Mouse (Mus musculus): ENCODE results near the gene Pop5. TPM values are rescaled to one million over a fixed set of nuclear protein-coding genes. Genes with fewer than 3 reads are reported as not detected.

The Pop5 gene
- 126 and 128 TPM in 2 replicates for polyA plus RNA-seq (2015; fragmentation: Nextera tagmentation; extraction: Ambion mirVana)

DNA sequence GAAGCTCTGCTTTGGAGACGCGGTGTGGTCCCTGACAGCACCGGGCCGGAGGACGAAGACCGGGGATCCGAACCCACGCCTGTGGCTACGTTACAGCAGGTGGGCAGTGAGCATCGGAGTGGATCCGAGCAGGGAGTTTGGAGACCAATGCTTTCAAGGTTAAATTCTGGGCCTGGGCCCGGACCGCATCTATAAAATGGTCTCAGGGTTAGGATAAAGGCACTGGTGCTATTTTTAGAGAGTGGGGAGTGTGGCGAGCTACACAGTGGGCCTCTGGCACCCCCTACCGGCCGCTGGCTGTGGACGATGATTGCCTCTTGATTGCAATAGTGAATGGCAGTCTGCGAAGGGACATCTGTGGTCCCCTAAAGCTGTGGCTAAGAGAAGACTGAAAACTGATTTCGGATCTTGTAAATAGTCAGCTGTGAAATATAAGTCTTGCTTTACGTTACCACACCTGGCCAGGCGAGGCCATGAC lies at the start of gene Pop5:
Pop5 (plus strand) TSS at position 51 of the 478 bp plus-strand sequence.
- Histone ChIP-seq H3K4me3 (replicated peaks) (peak within 1 kb of the TSS; percentile 59), H3K4me2 (replicated peaks) (peak within 1 kb of the TSS; percentile 92), H3K9me3 (no peaks in the 10 kb centered on the region), H3K4me1 (replicated peaks) (peaks cover 14% of the 10 kb centered on the region), H3K27me3 (replicated peaks) (no peaks in the 10 kb centered on the region), H3K9ac (peak within 1 kb of the TSS; percentile 64), H3K27ac (no peak within 1 kb of the TSS), H3K36me3 (peaks cover 9% of the 10 kb centered on the region; the same call in 1 of the 2 replicates)
- peak; percentile 71 for ATAC-seq
- 2% methylated on average over 21 of the region's 21 CpGs for WGBS

DNA sequence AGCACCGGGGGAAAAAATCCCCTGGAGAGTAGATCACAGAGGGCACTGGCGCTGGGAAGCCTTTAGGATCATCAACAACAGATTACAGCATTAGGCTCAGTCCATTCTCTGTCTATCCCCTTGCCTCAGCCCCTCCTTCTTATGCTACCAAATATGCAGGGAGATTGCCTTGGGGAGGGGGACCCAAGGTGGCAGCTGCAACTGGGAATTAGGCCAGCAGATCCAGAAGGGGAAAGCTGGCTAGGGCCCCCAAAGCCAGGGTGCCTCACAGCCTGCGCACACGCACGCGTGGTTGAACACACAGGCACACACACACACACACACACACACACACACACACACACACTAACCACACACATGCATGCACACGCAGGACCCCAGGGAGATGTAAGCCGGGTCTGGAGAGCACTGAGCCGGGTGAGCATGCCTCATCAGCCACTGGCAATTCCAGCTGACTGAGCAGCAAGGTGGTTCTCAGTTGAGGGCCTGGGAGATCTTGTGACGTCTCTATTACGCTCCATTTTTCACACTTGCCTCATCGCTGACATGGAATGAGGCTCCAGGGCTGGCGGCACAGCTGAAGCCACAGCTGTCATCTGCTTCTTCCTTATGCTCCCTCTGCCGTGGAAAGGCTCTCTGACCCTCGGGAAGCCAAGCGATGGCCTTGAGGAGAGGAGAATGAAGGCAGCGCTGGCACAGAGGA lies 49.1 kb upstream of the Pop5 start:
- H3K4me1 ChIP-seq (replicated peaks) = peaks cover 30% of the 10 kb centered on the region
- no peak overlapping the region for H3K27ac ChIP-seq
- H3K4me3 ChIP-seq (replicated peaks) = 0 out of 2 replicates have a peak overlapping the region, but pooled peaks have one; percentile 0
- H3K27me3 ChIP-seq (replicated peaks) = peaks cover 30% of the 10 kb centered on the region
- H3K4me2 ChIP-seq (replicated peaks) = peak overlapping the region; percentile 42
- no peaks in the 10 kb centered on the region for H3K9me3 ChIP-seq
- WGBS = 36% methylated on average over 17 of the region's 17 CpGs
- H3K9ac ChIP-seq = no peak overlapping the region
- 0 out of 2 replicates have a peak, but pooled peaks have one; percentile 4 for ATAC-seq
- H3K36me3 ChIP-seq = no peaks in the 10 kb centered on the region

DNA sequence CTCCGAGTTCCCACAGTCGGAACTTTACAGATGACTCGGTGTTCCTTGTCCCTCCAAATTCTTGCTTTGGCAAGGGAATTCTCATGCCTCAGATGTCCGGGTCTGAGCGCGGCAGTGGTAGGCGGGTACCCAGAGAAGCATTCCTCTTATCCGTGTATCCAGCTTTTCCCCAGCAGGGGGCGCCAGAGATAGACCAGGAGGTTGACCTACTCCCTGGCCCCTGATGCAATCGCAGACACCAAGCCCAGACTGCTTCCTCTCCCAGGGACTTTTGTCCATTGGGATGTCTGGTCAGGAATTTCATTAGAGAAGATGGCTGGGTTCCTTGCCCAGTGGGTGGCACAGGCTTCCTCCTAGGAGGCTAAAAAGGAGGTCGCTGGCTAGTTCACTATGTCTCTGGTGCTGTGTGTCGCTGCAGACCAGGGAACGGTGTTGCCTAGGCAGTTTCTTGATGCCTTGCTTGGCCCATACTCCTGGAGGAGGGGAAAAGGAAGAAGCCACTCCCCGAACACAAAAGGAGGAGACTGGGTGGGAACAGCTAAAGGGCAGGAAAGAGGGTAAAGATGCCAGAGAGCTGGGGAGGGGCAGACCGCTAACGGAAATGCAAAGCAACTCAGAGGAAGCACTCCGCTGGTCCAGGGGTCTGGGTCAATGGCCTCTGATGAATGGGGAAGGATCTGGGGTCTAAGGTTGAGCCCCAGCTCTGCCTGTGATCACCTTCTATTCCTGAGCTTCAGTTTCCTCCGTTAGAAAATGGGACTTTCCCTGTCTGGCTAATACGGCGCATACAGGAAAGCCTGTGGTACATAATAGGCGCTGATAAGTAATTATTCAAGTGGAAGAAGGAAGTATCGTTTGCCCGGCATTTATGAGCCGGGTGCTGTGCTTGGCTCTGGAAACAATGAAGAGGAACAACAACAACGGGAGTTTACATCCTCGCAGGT lies 48.2 kb upstream of the Pop5 start:
- peaks cover 26% of the 10 kb centered on the region for H3K4me1 ChIP-seq (replicated peaks)
- H3K4me2 ChIP-seq (replicated peaks) = peak overlapping the region; percentile 42
- no peak overlapping the region for H3K9ac ChIP-seq
- peak; percentile 87 for ATAC-seq
- peak overlapping the region; percentile 29; the same call in 1 of the 2 replicates for H3K27ac ChIP-seq
- 0 out of 2 replicates have a peak overlapping the region, but pooled peaks have one; percentile 0 for H3K4me3 ChIP-seq (replicated peaks)
- no peaks in the 10 kb centered on the region for H3K36me3 ChIP-seq
- WGBS = 20% methylated on average over 26 of the region's 26 CpGs
- peaks cover 39% of the 10 kb centered on the region for H3K27me3 ChIP-seq (replicated peaks)
- no peaks in the 10 kb centered on the region for H3K9me3 ChIP-seq

DNA sequence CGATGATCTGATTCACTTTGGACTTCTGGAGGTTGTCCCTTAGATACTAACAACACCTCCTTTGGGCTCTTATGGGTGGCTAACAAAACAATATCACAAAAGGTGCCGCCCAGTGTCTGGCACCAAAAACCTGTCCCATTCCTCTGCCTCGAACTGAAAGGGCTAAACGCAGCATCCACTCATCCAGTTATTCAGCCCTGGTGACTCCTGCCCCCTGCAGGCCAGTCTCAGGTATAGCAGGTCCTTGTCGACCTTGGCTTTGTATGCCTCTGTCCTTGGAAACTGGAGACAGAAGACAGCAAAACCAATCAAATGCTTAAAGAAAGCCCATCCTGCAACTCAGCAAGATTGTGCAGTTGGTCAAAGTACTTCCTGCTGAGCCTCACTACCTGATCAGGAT lies 46.8 kb upstream of the Pop5 start:
- Histone ChIP-seq H3K9me3 (no peaks in the 10 kb centered on the region), H3K9ac (no peak overlapping the region), H3K36me3 (no peaks in the 10 kb centered on the region), H3K4me2 (replicated peaks) (no peak overlapping the region), H3K4me3 (replicated peaks) (no peak overlapping the region), H3K4me1 (replicated peaks) (peaks cover 37% of the 10 kb centered on the region), H3K27me3 (replicated peaks) (peaks cover 53% of the 10 kb centered on the region), H3K27ac (no peak overlapping the region)
- no peak for ATAC-seq
- 50% methylated on average over 5 of the region's 5 CpGs for WGBS

DNA sequence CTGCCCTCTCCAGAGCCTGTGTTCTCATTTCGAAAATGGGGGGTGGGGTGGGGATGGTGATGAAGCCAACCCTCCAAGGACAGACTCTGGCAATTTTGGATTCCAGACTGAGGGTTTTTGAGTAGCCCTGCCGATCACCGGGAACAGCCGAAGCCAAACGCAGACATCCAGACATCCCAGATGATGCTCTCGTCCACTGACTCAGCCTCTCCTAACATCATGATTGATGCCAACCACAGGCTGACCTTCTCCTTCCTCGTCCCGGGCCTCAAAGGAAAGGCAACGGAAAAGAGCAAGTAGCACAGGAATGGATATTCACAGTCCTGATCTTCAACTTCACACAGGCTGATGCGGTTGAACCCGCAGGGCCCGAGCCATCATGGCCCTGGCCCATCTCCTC lies 45.6 kb upstream of the Pop5 start:
- peaks cover 65% of the 10 kb centered on the region for H3K27me3 ChIP-seq (replicated peaks)
- ATAC-seq = no peak
- 60% methylated on average over 12 of the region's 12 CpGs for WGBS

DNA sequence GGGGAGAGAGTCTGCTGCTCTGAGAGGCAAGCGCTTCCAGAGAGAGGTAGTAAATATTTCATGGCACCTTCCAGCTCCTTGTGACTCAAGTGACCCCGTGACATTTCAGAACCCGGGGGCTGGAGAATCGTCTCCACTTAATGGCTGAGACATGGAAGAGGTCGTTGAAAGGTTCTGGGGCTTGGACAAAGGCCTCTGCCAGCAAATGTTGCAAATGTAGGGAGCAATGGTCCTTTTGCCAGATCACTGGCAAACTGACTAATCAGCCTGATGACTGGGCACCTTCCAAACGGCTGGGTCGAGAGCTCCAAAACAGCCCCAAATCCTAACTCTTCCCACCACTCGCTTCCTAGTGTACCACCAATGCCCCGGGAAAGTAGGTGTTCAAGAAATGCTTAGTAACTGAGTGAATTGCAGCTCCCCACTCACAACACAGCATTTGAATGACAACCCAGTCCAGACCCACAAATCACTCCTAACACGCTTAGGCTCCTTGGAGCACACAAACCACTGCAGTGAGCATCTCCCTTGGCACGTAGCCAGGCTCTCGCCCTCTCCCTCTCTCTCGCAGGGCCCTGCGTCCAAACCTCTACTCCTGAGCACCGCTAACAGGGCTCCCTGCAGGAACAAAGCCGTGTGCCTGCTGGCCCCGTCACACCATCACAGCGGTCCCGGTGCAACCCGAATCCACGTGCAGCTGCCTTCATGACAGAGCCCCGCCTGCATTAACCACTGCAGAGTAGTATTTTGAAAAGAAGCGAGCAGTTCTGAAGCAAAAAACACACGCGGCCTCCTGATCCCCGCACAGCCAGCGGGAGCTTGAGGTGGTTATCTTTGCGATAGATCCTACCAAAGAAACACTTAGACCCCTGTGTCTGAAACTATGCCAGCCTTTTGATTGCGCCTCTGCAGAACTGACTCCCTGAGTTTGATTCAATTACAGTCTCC lies 43.5 kb upstream of the Pop5 start:
- Histone ChIP-seq H3K4me1 (replicated peaks) (peaks cover 30% of the 10 kb centered on the region), H3K4me2 (replicated peaks) (peak overlapping the region; percentile 100), H3K9ac (no peak overlapping the region), H3K27me3 (replicated peaks) (peaks cover 59% of the 10 kb centered on the region), H3K4me3 (replicated peaks) (peak overlapping the region; percentile 61; the same call in 1 of the 2 replicates), H3K9me3 (no peaks in the 10 kb centered on the region), H3K36me3 (no peaks in the 10 kb centered on the region), H3K27ac (no peak overlapping the region)
- no peak for ATAC-seq
- 11% methylated on average over 29 of the region's 29 CpGs for WGBS

More for the DNA sequence above, 45.6 kb upstream of the Pop5 start:
- no peak overlapping the region for H3K27ac ChIP-seq
- no peak overlapping the region for H3K4me3 ChIP-seq (replicated peaks)
- H3K4me1 ChIP-seq (replicated peaks) = peaks cover 42% of the 10 kb centered on the region
- no peaks in the 10 kb centered on the region for H3K9me3 ChIP-seq
- H3K36me3 ChIP-seq = no peaks in the 10 kb centered on the region
- no peak overlapping the region for H3K9ac ChIP-seq
- H3K4me2 ChIP-seq (replicated peaks) = no peak overlapping the region

DNA sequence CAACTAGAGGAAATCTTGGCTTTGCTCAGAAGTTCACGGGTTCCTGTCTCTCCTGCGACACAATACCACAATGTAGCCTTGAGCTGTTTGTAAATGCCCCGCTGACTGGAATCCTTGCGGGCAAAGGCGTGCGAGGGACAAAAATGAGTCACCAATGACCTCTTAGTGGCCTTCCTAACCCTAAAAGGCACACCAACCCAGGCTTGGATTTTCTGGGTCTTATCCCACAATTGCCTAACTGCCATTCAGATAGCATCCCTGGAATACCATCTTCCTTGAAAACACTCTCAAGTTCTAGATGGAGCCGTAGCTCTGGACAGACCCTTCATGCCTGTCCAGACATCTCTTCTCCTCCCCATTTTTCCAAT lies 42.8 kb upstream of the Pop5 start:
- 22% methylated on average over 7 of the region's 7 CpGs for WGBS
- Histone ChIP-seq H3K36me3 (no peaks in the 10 kb centered on the region), H3K9ac (no peak overlapping the region), H3K9me3 (no peaks in the 10 kb centered on the region), H3K27ac (no peak overlapping the region), H3K4me1 (replicated peaks) (peaks cover 25% of the 10 kb centered on the region), H3K4me3 (replicated peaks) (peak overlapping the region; percentile 61; the same call in 1 of the 2 replicates), H3K4me2 (replicated peaks) (peak overlapping the region; percentile 100), H3K27me3 (replicated peaks) (peaks cover 59% of the 10 kb centered on the region)
- ATAC-seq = no peak

DNA sequence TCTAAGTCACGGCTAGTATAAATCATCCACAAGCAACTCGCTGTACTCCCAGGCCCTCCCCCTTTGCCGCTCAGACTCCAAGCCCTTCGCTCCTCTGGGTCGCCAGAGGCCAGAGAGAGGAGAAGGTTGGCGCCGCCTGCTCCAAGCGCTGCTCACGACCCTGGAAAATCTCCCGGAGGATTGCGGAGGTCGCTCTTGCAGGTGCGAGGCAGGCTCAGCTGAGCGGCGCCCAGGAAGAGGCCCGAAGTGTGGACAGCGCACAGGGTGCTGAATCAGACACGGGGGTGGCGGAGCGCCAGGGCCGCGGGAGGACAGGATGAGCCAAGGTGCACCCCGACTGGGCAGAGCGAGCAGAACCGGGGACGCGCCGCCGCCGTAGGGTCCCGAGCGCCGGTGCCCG lies 42.4 kb upstream of the Pop5 start:
- H3K9me3 ChIP-seq = no peaks in the 10 kb centered on the region
- WGBS = under 1% methylated on average over 34 of the region's 34 CpGs
- peak overlapping the region; percentile 46 for H3K9ac ChIP-seq
- no peaks in the 10 kb centered on the region for H3K36me3 ChIP-seq
- peaks cover 59% of the 10 kb centered on the region for H3K27me3 ChIP-seq (replicated peaks)
- H3K4me1 ChIP-seq (replicated peaks) = peaks cover 25% of the 10 kb centered on the region
- no peak overlapping the region for H3K27ac ChIP-seq
- H3K4me3 ChIP-seq (replicated peaks) = peak overlapping the region; percentile 61
- ATAC-seq = peak; percentile 78
- peak overlapping the region; percentile 100 for H3K4me2 ChIP-seq (replicated peaks)

DNA sequence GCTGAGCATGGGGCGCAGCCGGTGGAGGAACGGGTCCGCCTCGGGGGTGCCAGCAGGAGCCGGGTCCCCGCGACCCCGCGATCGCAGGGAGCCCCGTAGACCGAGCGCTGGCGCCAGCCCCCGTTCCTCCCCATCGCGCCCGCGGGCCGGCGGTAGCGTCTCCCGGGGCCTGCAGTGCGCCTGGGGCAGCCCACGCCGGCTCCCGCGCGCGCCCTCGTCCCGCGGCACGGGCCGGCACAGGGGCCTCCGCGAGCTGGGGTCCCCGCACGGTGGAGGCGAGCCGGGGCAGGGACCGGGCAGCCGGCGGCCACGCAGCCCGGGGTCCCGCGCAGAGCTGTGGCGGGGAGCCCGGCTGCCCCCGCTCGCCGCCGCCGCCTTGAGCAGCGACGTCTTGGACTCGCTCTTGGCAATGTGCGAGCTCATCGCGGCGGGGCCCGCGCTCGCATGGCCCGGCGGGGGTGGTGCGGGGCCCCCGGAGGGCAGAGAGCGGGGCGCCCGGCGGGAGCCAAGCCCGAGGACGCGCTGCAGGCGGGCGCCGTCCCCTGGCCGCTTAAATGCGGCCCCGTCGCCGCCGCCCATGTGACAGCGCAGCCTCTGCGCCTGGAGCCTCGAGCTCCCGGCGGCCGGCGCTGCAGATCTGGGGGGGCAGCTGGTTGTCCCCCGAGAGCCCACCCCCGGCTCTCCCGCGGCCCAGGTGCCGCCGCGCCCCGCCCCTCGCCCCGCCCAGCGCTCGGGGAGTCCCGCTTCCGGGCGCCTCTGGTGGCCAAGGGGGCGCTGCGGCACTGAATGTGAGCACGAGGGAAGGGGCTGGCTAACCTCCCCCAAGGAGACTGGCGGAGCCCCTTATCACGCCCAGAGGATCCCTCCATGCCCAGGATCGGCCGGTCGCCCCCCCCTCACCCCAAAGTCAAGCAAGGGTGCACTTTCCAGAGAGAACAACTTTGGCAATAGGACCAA lies 41.7 kb upstream of the Pop5 start, which contains the start of gene Cabp1:
Cabp1 (minus strand) TSS at position 713 of the 957 bp plus-strand sequence.
- peaks cover 59% of the 10 kb centered on the region for H3K27me3 ChIP-seq (replicated peaks)
- no peak within 1 kb of the TSS for H3K27ac ChIP-seq
- H3K9ac ChIP-seq = peak within 1 kb of the TSS; percentile 46
- peak within 1 kb of the TSS; percentile 100 for H3K4me2 ChIP-seq (replicated peaks)
- peak within 1 kb of the TSS; percentile 61 for H3K4me3 ChIP-seq (replicated peaks)
- H3K4me1 ChIP-seq (replicated peaks) = peaks cover 25% of the 10 kb centered on the region
- no peaks in the 10 kb centered on the region for H3K36me3 ChIP-seq
- H3K9me3 ChIP-seq = no peaks in the 10 kb centered on the region
- WGBS = under 1% methylated on average over 110 of the region's 116 CpGs
- peak; percentile 78 for ATAC-seq

DNA sequence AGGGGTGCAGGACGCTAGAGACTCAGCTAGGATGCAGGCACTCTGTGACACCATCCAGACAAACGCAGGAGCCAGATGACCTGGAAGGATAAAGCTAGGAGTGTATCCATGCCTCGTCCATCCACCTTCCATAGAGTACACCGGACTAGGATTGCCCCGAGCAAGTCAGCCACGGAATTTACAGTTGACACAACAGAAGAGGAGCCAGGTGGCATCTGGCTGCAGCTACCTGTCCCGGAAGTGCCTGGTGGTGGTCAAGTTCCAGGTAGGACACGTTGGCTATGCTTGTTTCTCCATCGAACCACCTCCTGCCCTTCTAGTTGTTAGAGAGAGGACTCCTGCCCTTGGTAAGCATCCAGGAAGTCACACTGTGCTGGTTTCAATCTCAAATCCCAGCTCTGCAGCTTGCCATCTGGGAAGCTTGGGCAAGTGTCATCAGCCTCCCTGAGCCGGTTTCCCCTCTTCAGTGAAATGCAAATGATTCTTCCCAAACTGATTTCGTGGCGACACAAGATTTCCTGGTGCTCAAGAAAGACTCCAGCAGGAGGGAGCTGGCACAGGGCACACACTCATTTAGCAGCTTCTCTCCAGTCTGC lies 40.9 kb upstream of the Pop5 start:
- ATAC-seq = no peak; the same call in 1 of the 2 replicates
- peaks cover 25% of the 10 kb centered on the region for H3K4me1 ChIP-seq (replicated peaks)
- peaks cover 54% of the 10 kb centered on the region for H3K27me3 ChIP-seq (replicated peaks)
- 5% methylated on average over 12 of the region's 12 CpGs for WGBS
- peak overlapping the region; percentile 61 for H3K4me3 ChIP-seq (replicated peaks)
- 0 out of 2 replicates have a peak overlapping the region, but pooled peaks have one; percentile 46 for H3K9ac ChIP-seq
- H3K36me3 ChIP-seq = no peaks in the 10 kb centered on the region
- H3K4me2 ChIP-seq (replicated peaks) = peak overlapping the region; percentile 100
- no peak overlapping the region for H3K27ac ChIP-seq
- H3K9me3 ChIP-seq = no peaks in the 10 kb centered on the region

Data from intestine, embryonic 15.5 days (tissue).